ENCODE assay signal across 8 mouse cellular contexts in the genomic region with DNA sequence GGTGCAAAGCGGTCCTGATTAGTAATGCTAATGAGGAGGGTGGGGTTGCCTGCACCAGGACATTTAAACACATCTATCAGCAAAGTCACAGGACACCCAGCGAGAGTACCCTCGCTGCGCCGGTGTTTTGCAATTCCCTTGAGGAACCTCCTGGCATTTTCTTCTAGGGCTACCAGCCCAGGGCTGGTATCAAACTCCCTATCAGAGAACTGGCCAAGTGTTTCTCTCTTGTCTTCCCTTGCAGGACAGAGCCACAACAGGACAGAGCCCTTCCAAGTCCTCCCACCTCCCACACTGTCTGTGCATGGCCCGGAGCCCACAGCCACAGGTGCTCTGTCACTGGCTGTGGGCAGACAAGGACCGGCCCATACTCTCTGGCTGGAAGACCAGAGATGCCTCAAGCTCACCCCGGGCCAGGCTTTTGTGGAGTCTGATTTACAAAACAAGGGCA. TPM values are rescaled to one million over a fixed set of nuclear protein-coding genes. Genes with fewer than 3 reads are reported as not detected.
A peak's percentile ranks its signal among the peaks of the same experiment; 100 is the strongest.
DNase-seq lines count a peak whose midpoint lies in the region; ATAC-seq and TF ChIP-seq lines count a peak whose summit lies in the region.

No protein-coding gene starts in this region.

- ATAC-seq in forebrain, embryonic 16.5 days = peak; percentile 5; the same call in 1 of the 2 replicates
- ATAC-seq in liver, embryonic 12.5 days = no peak

- peaks cover 19% of the 10 kb centered on the region for H3K36me3 ChIP-seq in ES-E14 (ENCODE audit: control insufficient read depth, insufficient read depth, low read length, poor library complexity, severe bottlenecking)
- no peaks in the 10 kb centered on the region for H3K36me3 ChIP-seq in forebrain, embryonic 16.5 days (ENCODE audit: control insufficient read depth, insufficient read depth)
- H3K36me3 ChIP-seq in liver, embryonic 12.5 days = no peaks in the 10 kb centered on the region
- no peaks in the 10 kb centered on the region for H3K36me3 ChIP-seq in small intestine, adult 2 months (ENCODE audit: control insufficient read depth, insufficient read depth, low read length)

- H3K27me3 ChIP-seq in forebrain, embryonic 16.5 days (replicated peaks; ENCODE audit: control insufficient read depth, insufficient read depth, low read length) = no peaks in the 10 kb centered on the region
- H3K27me3 ChIP-seq in liver, embryonic 12.5 days (replicated peaks) = peaks cover 63% of the 10 kb centered on the region
- peaks cover 14% of the 10 kb centered on the region for H3K27me3 ChIP-seq in small intestine, adult 2 months (ENCODE audit: control insufficient read depth, insufficient read depth, low read length)

- peak overlapping the region; percentile 89 for H3K4me3 ChIP-seq in gastrocnemius, adult 2 months
- H3K4me3 ChIP-seq in ES-E14 (ENCODE audit: insufficient read depth in 1 of 2, low read depth in 1 of 2, low read length in 2 of 2, poor library complexity in 1 of 2, severe bottlenecking in 1 of 2) = peak overlapping the region; percentile 87 to 89
- H3K4me3 ChIP-seq in forebrain, embryonic 16.5 days (replicated peaks; ENCODE audit: low read length) = peak overlapping the region; percentile 78
- peak overlapping the region; percentile 60 for H3K4me3 ChIP-seq in liver, embryonic 12.5 days
- H3K4me3 ChIP-seq in small intestine, adult 2 months (ENCODE audit: low read depth, low read length) = peak overlapping the region; percentile 84

- no peaks in the 10 kb centered on the region for H3K9me3 ChIP-seq in ES-E14 (ENCODE audit: control insufficient read depth, insufficient read depth, low read depth, low read length)
- no peaks in the 10 kb centered on the region for H3K9me3 ChIP-seq in forebrain, embryonic 16.5 days (ENCODE audit: control insufficient read depth, low read length)
- H3K9me3 ChIP-seq in liver, embryonic 12.5 days (replicated peaks) = no peaks in the 10 kb centered on the region

- H3K27ac ChIP-seq in gastrocnemius, adult 2 months = peak overlapping the region; percentile 91
- H3K27ac ChIP-seq in ES-E14 (ENCODE audit: insufficient read depth, low read depth, low read length, poor library complexity, severe bottlenecking) = peak overlapping the region; percentile 45
- H3K27ac ChIP-seq in forebrain, embryonic 16.5 days (ENCODE audit: low read length) = no peak overlapping the region
- H3K27ac ChIP-seq in liver, embryonic 12.5 days = no peak overlapping the region
- no peak overlapping the region for H3K27ac ChIP-seq in small intestine, adult 2 months (ENCODE audit: insufficient read depth, low read depth, low read length)

- TF ChIP-seq CTCF in gastrocnemius, adult 2 months (IDR thresholded peaks at IDR 0.05) = no peak
- no peak for TF ChIP-seq CTCF in small intestine, adult 2 months (IDR thresholded peaks at IDR 0.05; ENCODE audit: extremely low read depth, insufficient read length, insufficient replicate concordance, low read depth, low read length)

- intact Hi-C loops in gastrocnemius, adult 2 months (cut with DNase I) = loop anchor here (5.0 kb wide), 1 partner anchor 40 kb away; no protein-coding TSS in a partner anchor

- H3K9ac ChIP-seq in ES-E14 (ENCODE audit: insufficient read depth, low read depth, low read length, poor library complexity, severe bottlenecking) = peak overlapping the region; percentile 77
- H3K9ac ChIP-seq in forebrain, embryonic 16.5 days (replicated peaks; ENCODE audit: low read depth, low read length) = peak overlapping the region; percentile 82
- peak overlapping the region; percentile 64 for H3K9ac ChIP-seq in liver, embryonic 12.5 days

- WGBS in forebrain, embryonic 16.5 days = 3% methylated on average over 8 of the region's 8 CpGs
- 0% methylated on average over 8 of the region's 8 CpGs for WGBS in liver, embryonic 12.5 days (ENCODE audit: insufficient replicate concordance)
- WGBS in small intestine, adult 2 months = 4% methylated on average over 8 of the region's 8 CpGs

- TF ChIP-seq POLR2A in small intestine, adult 2 months (IDR thresholded peaks at IDR 0.05; ENCODE audit: low read depth, low read length) = no peak

- peak; percentile 52 for DNase-seq in gastrocnemius, adult 2 months
- no peak for DNase-seq in gastrocnemius, adult 8-10 months (ENCODE audit: low spot score in 2 of 2)
- no peak for DNase-seq in ES-E14 (ENCODE audit: low read depth, low spot score)
- no peak for DNase-seq in ovary, postnatal 10 days (ENCODE audit: low spot score)
- no peak for DNase-seq in embryo, embryonic 10 days (ENCODE audit: low spot score)

- in situ Hi-C loops in ES-E14 (cut with MboI; ENCODE audit: low sequenced_read_pairs in 2 of 2, unreplicated experiment in 2 of 2) = no loop called here

- peak overlapping the region; percentile 98 for H3K4me2 ChIP-seq in forebrain, embryonic 16.5 days (ENCODE audit: low read length)
- peak overlapping the region; percentile 89 for H3K4me2 ChIP-seq in liver, embryonic 12.5 days

- peaks cover 10 to 41% of the 10 kb centered on the region in 2 experiments; a peak in 3 of 4 replicates for H3K4me1 ChIP-seq in ES-E14 (ENCODE audit: control insufficient read depth in 2 of 2, insufficient read depth in 2 of 2, low read length in 2 of 2, poor library complexity in 1 of 2)
- peaks cover 26% of the 10 kb centered on the region for H3K4me1 ChIP-seq in forebrain, embryonic 16.5 days (replicated peaks; ENCODE audit: control insufficient read depth, insufficient read depth, low read length)
- H3K4me1 ChIP-seq in liver, embryonic 12.5 days = peaks cover 53% of the 10 kb centered on the region
- peaks cover 5% of the 10 kb centered on the region; the same call in 1 of the 2 replicates for H3K4me1 ChIP-seq in small intestine, adult 2 months (ENCODE audit: control insufficient read depth, insufficient read depth, insufficient read length, low read length)

TF ChIP-seq in ES-E14, 5 proteins besides CTCF, POLR2A, EP300 and RAD21:
- no peak for TF ChIP-seq CHD2 (IDR thresholded peaks at IDR 0.05; ENCODE audit: low read depth, low read length)
- TF ChIP-seq ZNF384 (IDR thresholded peaks at IDR 0.05; ENCODE audit: low read depth, low read length) = no peak
- no peak for TF ChIP-seq HCFC1 (IDR thresholded peaks at IDR 0.05; ENCODE audit: borderline replicate concordance, insufficient read depth, low read length)
- no peak for TF ChIP-seq ZC3H11A (IDR thresholded peaks at IDR 0.05; ENCODE audit: borderline replicate concordance, low read depth, low read length)
- TF ChIP-seq MAFK (IDR thresholded peaks at IDR 0.05; ENCODE audit: insufficient read depth, low read depth, low read length) = no peak

RNA-seq across cellular contexts. Expression of a gene that starts 1.0 kb away (rescaled TPM):
- total RNA-seq in gastrocnemius, adult 2 months (2021) = 1 to 10 TPM; 4.0 to 7.2 TPM
- total RNA-seq in gastrocnemius, adult 8-10 months (2022) = 1 to 10 TPM; 2.7 to 5.7 (median 4.5) TPM
- 102 and 216 TPM in 2 replicates for total RNA-seq in ES-E14 (2012; rRNA removed)
- polyA plus RNA-seq in forebrain, embryonic 16.5 days (2015; fragmentation: Nextera tagmentation; extraction: Ambion mirVana) = 17.1 and 18.0 TPM in 2 replicates
- 12.1 and 12.4 TPM in 2 replicates for polyA plus RNA-seq in liver, embryonic 12.5 days (2016; fragmentation: Nextera tagmentation; extraction: Ambion mirVana)
- 3.0 and 3.2 TPM in 2 replicates for polyA plus RNA-seq in small intestine, adult 2 months (2012; rRNA removed)

RNA-seq across cellular contexts. Expression of a gene that starts 35.5 kb away (rescaled TPM):
- under 1 TPM in 1 of 2 experiments, not detected in 1; 0.15 TPM for total RNA-seq in gastrocnemius, adult 2 months (2021)
- total RNA-seq in gastrocnemius, adult 8-10 months (2022) = under 1 TPM in 3 of 4 experiments, not detected in 1; 0.12 to 0.24 (median 0.13) TPM
- total RNA-seq in ES-E14 (2012; rRNA removed) = 164 and 277 TPM in 2 replicates
- polyA plus RNA-seq in forebrain, embryonic 16.5 days (2015; fragmentation: Nextera tagmentation; extraction: Ambion mirVana) = 0.10 and 0.15 TPM in 2 replicates
- polyA plus RNA-seq in liver, embryonic 12.5 days (2016; fragmentation: Nextera tagmentation; extraction: Ambion mirVana) = 0.31 and 0.37 TPM in 2 replicates
- polyA plus RNA-seq in small intestine, adult 2 months (2012; rRNA removed) = 0.13 TPM in 1 of 2 replicates, not detected in the other

Comparison
In these comparisons a context has a peak if more than half of its experiments do, and no peak if none do; other contexts are left out.
1. H3K27ac ChIP-seq: peak in gastrocnemius, adult 2 months (single experiment) and ES-E14 (single experiment); none in forebrain, embryonic 16.5 days (single experiment), liver, embryonic 12.5 days (single experiment) and small intestine, adult 2 months (single experiment).
2. RNA of a gene that starts 1.0 kb away (total RNA-seq): 102 to 216 TPM in ES-E14; 4.0 to 7.2 TPM in gastrocnemius, adult 2 months and 2.7 to 5.7 TPM in gastrocnemius, adult 8-10 months; every median in the first group is over 10 times any median in the second.
3. RNA of a gene that starts 35.5 kb away (total RNA-seq): 164 to 277 TPM in ES-E14; 0.15 TPM in gastrocnemius, adult 2 months and 0.12 to 0.24 TPM in gastrocnemius, adult 8-10 months; every median in the first group is over 100 times any median in the second.
4. Peak in every context shown above with its lines, with median percentiles within 50 percentile points of each other: H3K4me3 ChIP-seq and H3K9ac ChIP-seq.